Mouse (Mus musculus): ENCODE measurements around the gene Spi1.

DNA sequence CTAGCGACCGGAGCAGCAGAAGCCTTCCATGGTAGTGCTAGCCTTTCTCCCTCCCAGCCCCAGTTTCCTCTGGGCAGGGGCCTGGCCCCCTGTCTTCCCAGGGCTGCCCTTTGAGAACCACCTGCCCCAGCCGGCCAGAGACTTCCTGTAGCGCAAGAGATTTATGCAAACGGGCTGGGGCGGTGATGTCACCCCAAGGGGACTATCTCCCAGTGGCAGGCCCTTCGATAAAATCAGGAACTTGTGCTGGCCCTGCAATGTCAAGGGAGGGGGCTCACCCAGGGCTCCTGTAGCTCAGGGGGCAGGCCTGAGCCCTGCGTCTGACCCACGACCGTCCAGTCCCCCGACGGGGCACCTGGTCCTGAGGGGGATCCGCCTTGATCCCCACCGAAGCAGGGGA, 14.3 kb downstream of the Spi1 start:
- TF ChIP-seq CTCF (conservative IDR thresholded peaks at IDR 0.05; ENCODE audit: insufficient read depth, insufficient read length, low read depth, low read length) = no peak
- no peak for TF ChIP-seq POLR2A (IDR thresholded peaks at IDR 0.05; ENCODE audit: low read depth, low read length)
